Mouse (Mus musculus) heart, postnatal 14 days (tissue): Measurements from ENCODE around the gene Adgrv1. TPM values are rescaled to one million over a fixed set of nuclear protein-coding genes. Genes with fewer than 3 reads are reported as not detected.
"Not testable (repeated sequence)": the region's sequence is repeated elsewhere in the genome, so short reads cannot be mapped to it uniquely, and the experiment has no call there.

ENCODE experiments used
- DNase-seq, 2 experiments: peaks; one replicate each; pipeline ENCODE4 v3.0.0; 2021 to 2022
- intact Hi-C: fragments of 180-260 bp; cut with DNase I; formaldehyde crosslinking; loops from one replicate; pipeline ENCODE4 v1.15.1; 2025
- total RNA-seq, 2 experiments: library from RNA; stranded (reverse); gene quantifications; 2 replicates each; pipeline ENCODE4 v1.2.3; 2021

Adgrv1 gene
- total RNA-seq, 2 experiments from 2014 or later = 0.14 to 0.34 TPM

GRCm38 (mm10) chr13:81278669-81279350 is 354.1 kb downstream of the Adgrv1 start:
- DNase-seq = no peak
- intact Hi-C loops = no loop called here

GRCm38 (mm10) chr13:81273837-81274236 is 359.1 kb downstream of the Adgrv1 start:
- intact Hi-C loops = no loop called here
- no peak for DNase-seq

- no peak for DNase-seq
- intact Hi-C loops = no loop called here
These were observed 362.6 kb downstream of the Adgrv1 start for GRCm38 (mm10) chr13:81270396-81270795.

GRCm38 (mm10) chr13:81269056-81269455 is 363.9 kb downstream of the Adgrv1 start:
- intact Hi-C loops = no loop called here
- DNase-seq = no peak

- DNase-seq, intact Hi-C loops: not testable (repeated sequence)
These were observed 365.5 kb downstream of the Adgrv1 start for GRCm38 (mm10) chr13:81267489-81267888.

- no peak for DNase-seq
- intact Hi-C loops = no loop called here
These were observed 368.5 kb downstream of the Adgrv1 start for GRCm38 (mm10) chr13:81264465-81264864.

- DNase-seq = no peak
- intact Hi-C loops = no loop called here
These were observed 391.8 kb downstream of the Adgrv1 start for GRCm38 (mm10) chr13:81241181-81241580.

GRCm38 (mm10) chr13:81239836-81240235 is 393.1 kb downstream of the Adgrv1 start:
- DNase-seq = no peak
- intact Hi-C loops = no loop called here

GRCm38 (mm10) chr13:81239427-81239826 is 393.5 kb downstream of the Adgrv1 start:
- no peak for DNase-seq
- intact Hi-C loops = no loop called here

GRCm38 (mm10) chr13:81238855-81239254 is 394.1 kb downstream of the Adgrv1 start:
- intact Hi-C loops = no loop called here
- DNase-seq = no peak

GRCm38 (mm10) chr13:81237947-81238346 is 395.0 kb downstream of the Adgrv1 start:
- intact Hi-C loops = no loop called here

GRCm38 (mm10) chr13:81236758-81237395 is 396.1 kb downstream of the Adgrv1 start:
- DNase-seq = no peak
- intact Hi-C loops = no loop called here

More at GRCm38 (mm10) chr13:81237947-81238346, 395.0 kb downstream of the Adgrv1 start:
- DNase-seq = no peak

GRCm38 (mm10) chr13:81234031-81234430 is 398.9 kb downstream of the Adgrv1 start:
- DNase-seq = no peak
- intact Hi-C loops = no loop called here

GRCm38 (mm10) chr13:81232839-81233238 is 400.1 kb downstream of the Adgrv1 start:
- intact Hi-C loops = no loop called here
- DNase-seq = no peak

- DNase-seq = no peak
- intact Hi-C loops = no loop called here
These were observed 402.8 kb downstream of the Adgrv1 start for GRCm38 (mm10) chr13:81230161-81230560.

- intact Hi-C loops = no loop called here
- DNase-seq = no peak
These were observed 409.2 kb downstream of the Adgrv1 start for GRCm38 (mm10) chr13:81223768-81224167.

- intact Hi-C loops = no loop called here
- no peak for DNase-seq
These were observed 410.6 kb downstream of the Adgrv1 start for GRCm38 (mm10) chr13:81222377-81222776.

GRCm38 (mm10) chr13:81211436-81211835 is 421.5 kb downstream of the Adgrv1 start:
- DNase-seq = no peak
- intact Hi-C loops = no loop called here

GRCm38 (mm10) chr13:81210516-81210915 is 422.4 kb downstream of the Adgrv1 start:
- intact Hi-C loops = no loop called here
- no peak for DNase-seq

GRCm38 (mm10) chr13:81209815-81210214 is 423.1 kb downstream of the Adgrv1 start:
- no peak for DNase-seq
- intact Hi-C loops = no loop called here

GRCm38 (mm10) chr13:81208106-81208613 is 424.8 kb downstream of the Adgrv1 start:
- DNase-seq = no peak
- intact Hi-C loops = no loop called here
